Mouse (Mus musculus) embryonic stem cell, embryonic (primary cell): Measurements from ENCODE around the gene Erp27.

Source experiments
- CTCF ChIA-PET, 4 experiments: fragments of 300-600 bp in 2 of 4; fragments of 350-600 bp in 2 of 4; sonication (Branson Sonifier 250); formaldehyde crosslinking; loops; one replicate each; lab custom pipeline; 2022; ENCODE audit warnings: inconsistent platforms in 2 of 4; lab: Charles Lee
- POLR2A ChIA-PET, 4 experiments: fragments of 300-600 bp in 2 of 4; fragments of 350-600 bp in 2 of 4; sonication (Branson Sonifier 250); formaldehyde crosslinking; loops; one replicate each; lab custom pipeline; 2022; ENCODE audit warnings: antibody characterized with exemption in 4 of 4, inconsistent platforms in 1 of 4; lab: Charles Lee

The Erp27 gene

GRCm38 (mm10) chr6:136898222-136898621 lies 23.8 kb downstream of the Erp27 start:
- POLR2A ChIA-PET = no interaction called here
- CTCF ChIA-PET = interaction anchor here in 1 of 4 experiments (0.6 kb wide), 1 partner anchor 82 kb away, joined by 5 read pairs; no protein-coding TSS in a partner anchor

- CTCF ChIA-PET = no interaction called here
- POLR2A ChIA-PET = no interaction called here
Observed at GRCm38 (mm10) chr6:136897789-136898188, 24.2 kb downstream of the Erp27 start.

- POLR2A ChIA-PET = interaction anchor here in 1 of 4 experiments (0.8 kb wide), 1 partner anchor 13 kb away, joined by 3 read pairs; no protein-coding TSS in a partner anchor
- CTCF ChIA-PET = interaction anchor here in 2 of 4 experiments (0.6 to 0.9 kb wide), 2 partner anchors 9 to 1779 kb away, joined by 3 read pairs; no protein-coding TSS in a partner anchor
Observed at GRCm38 (mm10) chr6:136894532-136895339, 27.2 kb downstream of the Erp27 start.

- ChIA-PET POLR2A (no interaction called here), CTCF (interaction anchor here in 1 of 4 experiments (0.6 kb wide), 1 partner anchor 13 kb away, joined by 4 read pairs; no protein-coding TSS in a partner anchor)
Observed at GRCm38 (mm10) chr6:136892002-136892401, 30.0 kb downstream of the Erp27 start.

- ChIA-PET CTCF (no interaction called here), POLR2A (no interaction called here)
Observed at GRCm38 (mm10) chr6:136889554-136889953, 32.4 kb downstream of the Erp27 start.

- POLR2A ChIA-PET = interaction anchor here in 1 of 4 experiments (1.2 kb wide), 1 partner anchor 86 kb away, joined by 3 read pairs; no protein-coding TSS in a partner anchor
- CTCF ChIA-PET = no interaction called here
Observed at GRCm38 (mm10) chr6:136889067-136889466, 32.9 kb downstream of the Erp27 start.

- ChIA-PET CTCF (no interaction called here), POLR2A (interaction anchor here in 1 of 4 experiments (1.2 kb wide), 1 partner anchor 84 kb away, joined by 3 read pairs; no protein-coding TSS in a partner anchor)
Observed at GRCm38 (mm10) chr6:136887854-136888253, 34.1 kb downstream of the Erp27 start.

- CTCF ChIA-PET = interaction anchor here in 1 of 4 experiments (0.7 kb wide), 1 partner anchor 174 kb away, joined by 4 read pairs; no protein-coding TSS in a partner anchor
- POLR2A ChIA-PET = interaction anchor here in 2 of 4 experiments (1.1 to 1.7 kb wide), 2 partner anchors 45 to 81 kb away, joined by 3 read pairs; no protein-coding TSS in a partner anchor
Observed at GRCm38 (mm10) chr6:136884766-136885165, 37.2 kb downstream of the Erp27 start.

GRCm38 (mm10) chr6:136883961-136884360 lies 38.0 kb downstream of the Erp27 start:
- CTCF ChIA-PET = interaction anchor here in 1 of 4 experiments (0.6 kb wide), 1 partner anchor 505 kb away, joined by 3 read pairs; no protein-coding TSS in a partner anchor
- POLR2A ChIA-PET = interaction anchor here in 2 of 4 experiments (0.8 to 1.7 kb wide), 3 partner anchors 23 to 80 kb away, joined by 3 read pairs; no protein-coding TSS in a partner anchor

GRCm38 (mm10) chr6:136883431-136883915 lies 38.5 kb downstream of the Erp27 start:
- POLR2A ChIA-PET = interaction anchor here in 1 of 4 experiments (0.8 kb wide), 1 partner anchor 24 kb away, joined by 3 read pairs; no protein-coding TSS in a partner anchor
- CTCF ChIA-PET = interaction anchor here in 1 of 4 experiments (0.6 kb wide), 1 partner anchor 505 kb away, joined by 3 read pairs; no protein-coding TSS in a partner anchor

- POLR2A ChIA-PET = interaction anchor here in 3 of 4 experiments (0.6 to 1.2 kb wide), 5 partner anchors 13 to 78 kb away, joined by 3 to 6 read pairs (median 4); partner anchors contain the start of genes H2afj (in 1 of the 3) and Hist4h4 (in 1 of the 3)
- CTCF ChIA-PET = interaction anchor here in 2 of 4 experiments (0.6 kb wide), 2 partner anchors 47 to 310 kb away, joined by 3 read pairs; no protein-coding TSS in a partner anchor
Observed at GRCm38 (mm10) chr6:136881678-136882077, 40.3 kb downstream of the Erp27 start.

- CTCF ChIA-PET = interaction anchor here in 1 of 4 experiments (0.9 kb wide), 1 partner anchor 28 kb away, joined by 3 read pairs; no protein-coding TSS in a partner anchor
- POLR2A ChIA-PET = interaction anchor here in 1 of 4 experiments (0.6 to 1.3 kb wide), 3 partner anchors 17 to 775 kb away, joined by 3 to 4 read pairs (median 3); partner anchors contain the start of gene Hist4h4
Observed at GRCm38 (mm10) chr6:136875670-136876069, 46.3 kb downstream of the Erp27 start, which contains the start of gene Mgp. Gene Mgp (minus strand): TSS chr6:136875823.

GRCm38 (mm10) chr6:136874599-136874998 lies 47.4 kb downstream of the Erp27 start:
- ChIA-PET POLR2A (interaction anchor here in 2 of 4 experiments (0.8 to 1.3 kb wide), 2 partner anchors 47 to 70 kb away, joined by 3 read pairs; partner anchors contain the start of genes Hist4h4 (in 1 of the 2) and Wbp11 (in 1 of the 2)), CTCF (no interaction called here)

GRCm38 (mm10) chr6:136868921-136869320 lies 53.1 kb downstream of the Erp27 start:
- CTCF ChIA-PET = no interaction called here

GRCm38 (mm10) chr6:136866150-136866549 lies 55.8 kb downstream of the Erp27 start:
- ChIA-PET POLR2A (interaction anchor here in 2 of 4 experiments (0.7 to 1.6 kb wide), 3 partner anchors 62 to 100 kb away, joined by 3 to 7 read pairs (median 5); partner anchors contain the start of gene Hist4h4 (in 1 of the 2)), CTCF (interaction anchor here in 1 of 4 experiments (0.7 to 1.3 kb wide), 2 partner anchors 19 to 41 kb away, joined by 3 read pairs; no protein-coding TSS in a partner anchor)

More at GRCm38 (mm10) chr6:136868921-136869320, 53.1 kb downstream of the Erp27 start:
- POLR2A ChIA-PET = interaction anchor here in 1 of 4 experiments (1.3 kb wide), 1 partner anchor 65 kb away, joined by 8 read pairs; the partner anchor contains the start of gene Hist4h4

GRCm38 (mm10) chr6:136865360-136865759 lies 56.6 kb downstream of the Erp27 start:
- POLR2A ChIA-PET = interaction anchor here in 1 of 4 experiments (1.6 kb wide), 1 partner anchor 61 kb away, joined by 5 read pairs; the partner anchor contains the start of gene Hist4h4

GRCm38 (mm10) chr6:136861020-136861419 lies 61.0 kb downstream of the Erp27 start:
- POLR2A ChIA-PET = interaction anchor here in 2 of 4 experiments (0.5 to 1.4 kb wide), 3 partner anchors 33 to 119 kb away, joined by 3 to 7 read pairs (median 3); partner anchors contain the start of genes Hist4h4 (in 1 of the 2) and Wbp11 (in 1 of the 2)
- CTCF ChIA-PET = interaction anchor here (0.5 to 3.7 kb wide), 24 partner anchors 11 to 898 kb away, joined by 3 to 16 read pairs (median 4); no protein-coding TSS in a partner anchor

More at GRCm38 (mm10) chr6:136865360-136865759, 56.6 kb downstream of the Erp27 start:
- CTCF ChIA-PET = interaction anchor here in 2 of 4 experiments (0.7 to 1.3 kb wide), 3 partner anchors 18 to 115 kb away, joined by 3 read pairs; no protein-coding TSS in a partner anchor
